Mouse (Mus musculus) lung, postnatal 4 days (tissue): ENCODE results near the gene Znrf1.

Experiments
- DNase-seq, 2 experiments: peaks; one replicate each; pipeline ENCODE4 v3.0.0; 2021

The Znrf1 gene

DNA sequence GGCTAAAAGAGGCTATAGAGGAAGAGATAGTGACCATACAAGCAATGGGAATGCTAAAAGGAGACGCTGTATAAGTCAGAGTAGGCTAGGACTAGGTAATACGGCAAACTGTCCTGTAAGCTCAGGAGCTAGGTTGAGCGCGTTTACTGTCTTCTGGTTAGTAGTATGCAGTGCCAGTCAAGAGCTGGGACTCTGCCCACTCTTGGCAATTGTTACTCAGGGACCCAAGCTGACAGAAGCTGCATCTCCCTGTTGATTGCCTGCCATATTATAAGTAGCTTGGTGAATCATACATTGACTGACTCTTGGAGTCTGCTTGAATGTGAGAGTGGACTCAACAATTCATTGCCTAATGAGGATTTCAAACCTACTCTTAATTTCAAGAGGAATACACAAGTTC is 66.2 kb downstream of the Znrf1 start:
- DNase-seq, result no peak

DNA sequence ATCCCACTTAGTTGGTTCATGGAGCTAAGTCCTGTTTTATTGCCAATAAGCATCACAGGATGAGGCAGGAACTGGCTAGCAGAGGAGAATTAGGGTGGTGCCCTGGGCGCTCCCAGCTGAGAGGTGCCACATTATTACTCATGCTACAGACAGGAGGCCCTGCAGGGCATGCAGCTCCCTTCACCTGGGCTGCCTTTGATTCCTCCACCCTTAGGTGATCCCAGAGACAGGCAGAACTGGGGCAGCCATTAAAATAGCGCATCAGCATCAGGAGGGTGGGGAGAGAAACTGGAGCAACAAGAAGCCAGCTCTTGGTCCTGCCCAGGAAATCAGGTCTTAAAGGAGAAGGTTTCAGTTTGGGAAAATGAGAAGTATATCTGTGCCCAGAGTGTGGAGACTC is 69.1 kb downstream of the Znrf1 start:
- no peak for DNase-seq

DNA sequence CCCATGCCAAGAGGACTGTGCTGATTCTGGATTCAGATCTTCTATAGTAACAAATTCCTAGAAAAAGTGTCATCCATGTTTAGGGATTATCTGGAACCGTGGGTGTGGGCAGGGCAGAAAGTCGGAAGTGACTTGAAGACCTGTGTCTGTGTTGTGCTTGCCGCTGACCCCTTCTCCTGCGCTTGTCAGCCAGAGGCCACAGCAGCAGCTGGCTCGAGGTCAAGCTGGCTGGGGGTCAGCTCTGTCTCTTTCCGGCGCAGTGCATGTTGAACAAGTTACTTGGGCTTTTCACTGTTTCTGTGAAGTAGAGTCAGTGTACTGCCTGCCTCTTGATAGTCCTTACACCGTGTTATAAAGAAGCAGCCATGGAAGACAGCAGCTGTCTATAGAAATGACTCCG is 71.1 kb downstream of the Znrf1 start:
- no peak for DNase-seq

DNA sequence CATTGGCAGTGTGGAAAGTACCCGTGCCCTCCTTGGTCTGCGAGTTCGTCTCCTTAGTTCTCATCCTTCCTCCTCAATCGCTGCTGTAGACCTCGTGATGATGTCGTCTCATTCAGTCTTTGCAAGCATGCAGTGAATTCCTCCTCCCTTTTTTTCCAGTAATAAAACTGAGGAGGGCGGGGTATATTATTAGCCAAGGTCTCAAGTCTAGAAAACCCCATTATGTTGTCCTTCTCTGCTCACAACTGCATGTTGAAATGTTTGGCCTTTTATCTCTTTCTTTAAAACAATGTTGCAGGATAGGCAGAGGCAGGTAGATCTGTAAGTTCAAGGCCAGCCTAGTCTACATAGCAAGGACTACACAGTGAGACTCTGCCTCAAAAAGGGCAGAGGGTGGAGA is 71.5 kb downstream of the Znrf1 start:
- no peak for DNase-seq

GRCm38 (mm10) chr8:111613181-111613580 is 77.3 kb downstream of the Znrf1 start:
- DNase-seq, result no peak

DNA sequence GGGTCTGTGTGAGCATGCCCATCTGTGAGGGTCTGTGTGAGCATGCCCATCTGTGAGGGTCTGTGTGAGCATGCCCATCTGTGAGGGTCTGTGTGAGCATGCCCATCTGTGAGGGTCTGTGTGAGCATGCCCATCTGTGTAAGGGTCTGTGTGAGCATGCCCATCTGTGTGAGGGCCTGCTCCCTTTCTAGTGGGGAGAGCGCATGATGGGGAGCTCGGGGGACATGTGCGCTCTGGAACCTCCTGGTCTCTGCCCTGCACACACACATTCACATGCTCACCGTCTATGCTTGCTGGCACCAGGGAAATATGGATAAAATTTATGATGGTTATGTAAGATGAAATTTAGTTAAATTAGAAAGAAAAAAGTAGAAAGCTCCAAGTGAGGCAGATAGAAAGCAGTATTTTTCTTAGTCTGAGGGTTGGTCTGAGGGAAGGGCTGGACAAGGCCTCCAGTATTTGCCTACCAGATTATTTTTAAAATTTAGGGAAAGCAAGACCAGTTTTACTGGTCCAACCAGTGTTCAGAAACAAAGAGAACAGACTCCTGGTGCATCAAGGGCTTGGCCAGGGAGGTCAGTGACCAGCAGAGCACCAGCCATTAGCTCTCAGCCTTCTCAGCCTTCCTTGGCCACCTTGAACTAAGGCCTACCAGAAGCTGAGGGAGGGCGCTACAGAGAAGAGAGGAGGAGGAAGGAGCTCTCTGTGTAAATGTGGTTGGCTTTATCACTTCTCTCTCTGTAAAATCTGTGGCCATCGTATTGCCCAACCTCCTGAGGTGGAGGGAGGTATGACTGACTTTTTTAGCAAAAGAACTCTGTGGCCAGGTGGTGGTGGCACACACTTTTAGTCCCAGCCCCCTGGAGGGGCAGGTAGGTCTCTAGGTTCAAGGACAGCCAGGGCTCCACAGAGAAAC is 79.1 kb downstream of the Znrf1 start:
- DNase-seq, result no peak

DNA sequence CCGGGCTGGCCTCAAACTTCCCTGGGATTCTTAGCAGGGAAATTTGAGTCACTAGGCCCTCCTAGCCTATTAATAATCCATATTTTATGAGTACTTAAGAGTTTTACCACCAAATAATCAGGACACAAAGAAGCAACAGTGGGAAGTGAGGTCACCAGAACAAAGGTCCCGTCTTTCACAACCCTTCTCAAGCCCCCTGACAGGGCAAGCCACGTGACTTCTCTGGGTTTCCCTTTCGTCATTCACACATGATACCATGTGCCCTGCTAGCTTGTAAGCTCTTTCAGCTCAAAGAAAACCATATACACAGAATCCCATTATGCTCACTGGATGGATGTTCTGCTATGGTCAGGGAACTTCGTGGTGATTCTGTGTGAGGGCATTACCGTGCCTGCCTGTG is 81.9 kb downstream of the Znrf1 start:
- DNase-seq, result no peak

GRCm38 (mm10) chr8:111618273-111618672 is 82.4 kb downstream of the Znrf1 start:
- DNase-seq, result peak; percentile 16 to 68

- no peak for DNase-seq
These were observed 84.0 kb downstream of the Znrf1 start for GRCm38 (mm10) chr8:111619936-111620335.

- DNase-seq, result no peak
These were observed 86.2 kb downstream of the Znrf1 start for GRCm38 (mm10) chr8:111622104-111622503.

DNA sequence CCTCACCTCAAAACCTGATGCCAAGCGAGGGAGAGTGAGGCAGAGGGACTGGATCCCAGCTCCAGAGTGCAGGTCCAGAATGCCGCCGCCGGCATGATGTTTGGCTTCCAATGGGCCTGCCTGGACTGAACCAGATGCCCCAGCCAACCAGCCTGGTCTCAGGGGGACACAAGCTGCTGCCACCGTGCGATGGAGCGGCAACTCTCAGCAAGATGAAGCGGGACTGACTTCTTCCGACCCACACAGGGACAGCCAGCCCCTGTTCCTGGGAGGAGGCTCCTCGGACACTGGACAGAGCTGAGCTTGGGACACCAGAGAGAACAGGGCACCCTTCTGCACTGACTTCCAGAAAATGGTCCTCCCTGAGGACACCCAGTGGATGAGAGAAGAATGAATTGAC is 86.7 kb downstream of the Znrf1 start:
- no peak for DNase-seq

GRCm38 (mm10) chr8:111624081-111624852 is 88.4 kb downstream of the Znrf1 start:
- peak; percentile 62 to 86 for DNase-seq

- no peak for DNase-seq
These were observed 88.9 kb downstream of the Znrf1 start for GRCm38 (mm10) chr8:111624853-111625221.

- DNase-seq, result peak; percentile 65 to 81
These were observed 90.0 kb downstream of the Znrf1 start for GRCm38 (mm10) chr8:111625694-111626527.

DNA sequence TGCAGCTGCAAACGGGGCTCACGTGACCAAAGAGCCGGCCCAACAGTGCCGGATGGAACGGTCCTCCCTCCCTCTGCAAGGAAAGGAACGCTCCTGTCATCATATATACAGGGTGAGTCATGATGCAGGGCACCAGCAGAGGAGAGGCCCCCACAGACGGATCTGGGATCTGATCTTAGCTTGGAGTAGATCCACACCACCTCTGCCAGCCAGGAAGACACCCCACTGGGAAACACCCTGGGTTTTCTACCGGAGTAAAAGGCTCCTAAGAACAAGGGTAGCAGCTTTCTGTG is 90.6 kb downstream of the Znrf1 start:
- DNase-seq, result no peak

DNA sequence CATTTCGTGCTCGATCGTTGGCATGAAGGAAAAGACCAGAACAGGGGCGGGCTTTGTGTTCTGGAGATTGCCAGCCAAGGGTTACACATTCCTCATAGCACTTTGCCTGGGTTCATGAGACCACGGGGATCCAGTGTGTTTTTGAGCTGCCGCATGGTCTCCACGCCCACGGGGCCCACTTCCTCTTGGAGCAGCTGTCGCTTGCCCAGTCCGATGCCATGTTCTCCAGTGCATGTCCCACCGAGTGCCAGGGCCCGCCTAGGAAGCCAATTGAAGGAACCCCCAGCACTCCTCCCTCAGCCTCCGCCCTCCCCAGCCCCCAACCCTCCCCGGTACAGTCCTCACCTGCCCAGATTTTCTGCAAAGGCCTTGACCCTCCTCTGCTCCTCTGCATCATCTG is 91.0 kb downstream of the Znrf1 start:
- no peak for DNase-seq

GRCm38 (mm10) chr8:111627923-111628322 is 92.0 kb downstream of the Znrf1 start:
- DNase-seq, result no peak

DNA sequence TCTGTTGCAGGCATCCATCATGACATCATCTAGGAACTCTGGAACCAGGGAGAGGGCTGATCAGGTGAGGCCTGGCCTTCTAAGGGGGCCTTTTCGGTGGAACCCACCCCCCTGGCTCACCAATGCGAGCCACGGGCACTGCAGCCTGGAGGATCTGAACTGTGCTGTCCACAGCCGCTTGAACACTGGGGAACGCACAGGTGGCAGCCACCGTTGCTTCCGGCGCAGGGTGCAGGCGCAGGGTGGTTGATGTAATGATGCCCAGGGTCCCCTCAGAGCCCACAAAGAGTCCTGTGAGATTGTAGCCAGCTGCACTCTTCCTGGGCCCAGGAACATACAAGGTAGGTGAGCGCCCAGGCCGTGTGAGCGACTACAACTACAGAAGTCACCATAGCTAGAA is 92.5 kb downstream of the Znrf1 start:
- no peak for DNase-seq

GRCm38 (mm10) chr8:111628894-111629501 is 93.1 kb downstream of the Znrf1 start:
- DNase-seq, result no peak

- DNase-seq, result peak; percentile 52 to 56
These were observed 94.2 kb downstream of the Znrf1 start, which contains the start of gene Ldhd for GRCm38 (mm10) chr8:111630105-111630521. Gene Ldhd, minus strand, starts transcription at chr8:111630374.

GRCm38 (mm10) chr8:111631589-111631988 is 95.7 kb downstream of the Znrf1 start:
- no peak for DNase-seq

- DNase-seq, result no peak
These were observed 97.1 kb downstream of the Znrf1 start for GRCm38 (mm10) chr8:111632976-111633375.

- no peak for DNase-seq
These were observed 102.2 kb downstream of the Znrf1 start for GRCm38 (mm10) chr8:111638086-111638485.
